ENCODE assay signal across 21 mouse cellular contexts in the genomic region with DNA sequence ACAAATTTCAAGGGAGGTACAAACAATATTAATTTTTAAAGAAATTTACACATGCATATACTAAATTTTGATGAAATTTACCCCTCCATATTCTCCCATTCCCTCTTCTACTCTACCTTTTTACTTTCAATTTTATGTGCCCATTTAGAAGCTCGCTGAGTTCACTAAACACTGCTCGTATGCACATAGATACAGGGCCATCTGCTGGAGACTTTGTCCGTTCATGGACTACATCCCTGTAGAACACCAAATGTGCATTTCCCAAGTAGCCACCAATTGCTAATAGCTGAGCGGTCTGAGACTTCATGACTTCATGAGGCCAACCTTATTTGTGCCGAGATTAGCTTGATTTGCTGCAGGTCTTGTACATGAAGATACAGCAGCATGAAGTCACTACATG.
"Had no signal": no experiment of that assay in that cellular context is flagged by ENCODE, and none has a peak within 500 bp of the region (broad histone marks: within the 10 kb centered on the region; RNA-seq: fewer than 3 reads in every experiment).

No protein-coding gene starts in this region.

- H3K9me3 ChIP-seq: intestine, embryonic 15.5 days; limb, embryonic 10.5 days; limb, embryonic 13.5 days; liver, embryonic 13.5 days; midbrain, embryonic 12.5 days; midbrain, embryonic 15.5 days; neural tube, embryonic 12.5 days; neural tube, embryonic 15.5 days had no signal

- H3K9ac ChIP-seq: intestine, embryonic 15.5 days; limb, embryonic 13.5 days; liver, embryonic 13.5 days; lung, embryonic 14.5 days; midbrain, embryonic 12.5 days; midbrain, embryonic 15.5 days; neural tube, embryonic 12.5 days; neural tube, embryonic 15.5 days had no signal

- ATAC-seq: intestine, embryonic 15.5 days; lung, postnatal 0 days; midbrain, embryonic 15.5 days had no signal

- H3K4me1 ChIP-seq: intestine, embryonic 15.5 days; limb, embryonic 10.5 days; limb, embryonic 13.5 days; liver, embryonic 13.5 days; midbrain, embryonic 12.5 days; midbrain, embryonic 15.5 days; neural tube, embryonic 12.5 days had no signal

- H3K4me3 ChIP-seq: intestine, embryonic 15.5 days; layer of hippocampus, adult 2 months; limb, embryonic 10.5 days; limb, embryonic 13.5 days; liver, embryonic 13.5 days; midbrain, embryonic 12.5 days; midbrain, embryonic 15.5 days; neural tube, embryonic 12.5 days; neural tube, embryonic 15.5 days had no signal

- DNase-seq: kidney, postnatal 14 days; layer of hippocampus, adult 9-11 months; liver; liver, embryonic 13.5 days; lung, embryonic 14.5 days; right cerebral cortex, adult 18-20 months; right cerebral cortex, postnatal 14 days; right cerebral cortex, postnatal 4 days; thymus, adult 2 months; thymus, postnatal 25 days had no signal

- H3K27ac ChIP-seq: intestine, embryonic 15.5 days; layer of hippocampus, adult 2 months; limb, embryonic 10.5 days; limb, embryonic 13.5 days; liver, embryonic 13.5 days; macrophage; midbrain, embryonic 12.5 days; midbrain, embryonic 15.5 days; neural tube, embryonic 12.5 days; neural tube, embryonic 15.5 days; stomach, postnatal 0 days had no signal

- H3K36me3 ChIP-seq: intestine, embryonic 15.5 days; limb, embryonic 10.5 days; limb, embryonic 13.5 days; liver, embryonic 13.5 days; midbrain, embryonic 12.5 days; midbrain, embryonic 15.5 days; neural tube, embryonic 12.5 days; neural tube, embryonic 15.5 days had no signal

- H3K4me2 ChIP-seq: intestine, embryonic 15.5 days; limb, embryonic 13.5 days; liver, embryonic 13.5 days; lung, embryonic 14.5 days; midbrain, embryonic 12.5 days; midbrain, embryonic 15.5 days; neural tube, embryonic 12.5 days; neural tube, embryonic 15.5 days had no signal

- H3K27me3 ChIP-seq: intestine, embryonic 15.5 days; limb, embryonic 13.5 days; liver, embryonic 13.5 days; midbrain, embryonic 12.5 days; midbrain, embryonic 15.5 days; neural tube, embryonic 12.5 days; neural tube, embryonic 15.5 days had no signal
